Mouse (Mus musculus): ENCODE measurements around the gene Eftud2.

GRCm38 (mm10) chr11:102819021-102819782, 61.6 kb downstream of the Eftud2 start, which contains the start of gene Gjc1:
- TF ChIP-seq POLR2A (IDR thresholded peaks at IDR 0.05; ENCODE audit: insufficient read depth, low read length): no peak
- no peak for TF ChIP-seq CTCF (IDR thresholded peaks at IDR 0.05; ENCODE audit: low read depth, low read length)
- no peak for TF ChIP-seq EP300 (IDR thresholded peaks at IDR 0.05; ENCODE audit: insufficient read depth, low read depth, low read length)
